Mouse (Mus musculus) neural tube, embryonic 15.5 days (tissue): ENCODE data around the gene Dnttip2. TPM values are rescaled to one million over a fixed set of nuclear protein-coding genes. Genes with fewer than 3 reads are reported as not detected.

Experiments
- ATAC-seq: fragments of 200-750 bp; cut with Nextera tagmentation; 2 replicates; pipeline ENCODE4 v1.8.0; 2017; ENCODE audit warnings: mild to moderate bottlenecking, moderate TSS enrichment, moderate library complexity; ENCODE audit not compliant: low FRiP score
- H3K27ac ChIP-seq: fragments of 300-500 bp; sonication (generic); replicated peaks from 2 replicates; pipeline ENCODE4 v1.5.1; 2015; ENCODE audit warnings: mild to moderate bottlenecking, inconsistent platforms
- H3K27me3 ChIP-seq: fragments of 300-500 bp; sonication (generic); replicated peaks from 2 replicates; pipeline ENCODE4 v1.6.1; 2015; ENCODE audit warnings: inconsistent platforms
- H3K36me3 ChIP-seq: fragments of 300-500 bp; sonication (generic); 2 replicates; pipeline ENCODE4 v1.6.1; 2015; ENCODE audit warnings: inconsistent platforms
- H3K4me1 ChIP-seq: fragments of 300-500 bp; sonication (generic); 2 replicates; pipeline ENCODE4 v1.6.1; 2015; ENCODE audit warnings: inconsistent platforms
- H3K4me2 ChIP-seq: fragments of 300-500 bp; sonication (generic); 2 replicates; pipeline ENCODE4 v1.6.1; 2015; ENCODE audit warnings: inconsistent platforms, mild to moderate bottlenecking, moderate library complexity
- H3K4me3 ChIP-seq: fragments of 300-500 bp; sonication (generic); replicated peaks from 2 replicates; pipeline ENCODE4 v1.5.1; 2015; ENCODE audit warnings: mild to moderate bottlenecking, inconsistent platforms
- H3K9ac ChIP-seq: fragments of 300-500 bp; sonication (generic); replicated peaks from 2 replicates; pipeline ENCODE4 v1.6.1; 2015; ENCODE audit warnings: mild to moderate bottlenecking, inconsistent platforms
- H3K9me3 ChIP-seq: fragments of 300-500 bp; sonication (generic); replicated peaks from 2 replicates; pipeline ENCODE4 v1.6.1; 2016; ENCODE audit warnings: inconsistent platforms
- WGBS: fragments of 180-500 bp; shearing (Covaris S2); methylation state at CpG from one replicate; pipeline ENCODE4 v1.1.7; 2015; ENCODE audit warnings: mixed read lengths; 5-methylcytosine and 5-hydroxymethylcytosine counted together
- polyA plus RNA-seq: library from polyadenylated mRNA; unstranded; fragments of >200 nt; fragmentation: Nextera tagmentation; extraction: Ambion mirVana; gene quantifications from 2 replicates; pipeline ENCODE4 v1.2.1, GENCODE M21; 2015

The Dnttip2 gene
- polyA plus RNA-seq, 1 experiment from 2014 or later = 42.3 TPM

- peak overlapping the region; percentile 68 for H3K4me3 ChIP-seq
- H3K4me2 ChIP-seq = peak overlapping the region; percentile 83
- peak overlapping the region; percentile 87 for H3K9ac ChIP-seq
- no peak for ATAC-seq
- no peaks in the 10 kb centered on the region for H3K27me3 ChIP-seq
- H3K36me3 ChIP-seq = no peaks in the 10 kb centered on the region
- H3K9me3 ChIP-seq = no peaks in the 10 kb centered on the region
- peak overlapping the region; percentile 100 for H3K27ac ChIP-seq
- H3K4me1 ChIP-seq = peaks cover 43% of the 10 kb centered on the region
- WGBS = 43% methylated on average over 12 of the region's 12 CpGs
Measured at GRCm38 (mm10) chr3:122291828-122292227, 17.6 kb downstream of the Dnttip2 start.

DNA sequence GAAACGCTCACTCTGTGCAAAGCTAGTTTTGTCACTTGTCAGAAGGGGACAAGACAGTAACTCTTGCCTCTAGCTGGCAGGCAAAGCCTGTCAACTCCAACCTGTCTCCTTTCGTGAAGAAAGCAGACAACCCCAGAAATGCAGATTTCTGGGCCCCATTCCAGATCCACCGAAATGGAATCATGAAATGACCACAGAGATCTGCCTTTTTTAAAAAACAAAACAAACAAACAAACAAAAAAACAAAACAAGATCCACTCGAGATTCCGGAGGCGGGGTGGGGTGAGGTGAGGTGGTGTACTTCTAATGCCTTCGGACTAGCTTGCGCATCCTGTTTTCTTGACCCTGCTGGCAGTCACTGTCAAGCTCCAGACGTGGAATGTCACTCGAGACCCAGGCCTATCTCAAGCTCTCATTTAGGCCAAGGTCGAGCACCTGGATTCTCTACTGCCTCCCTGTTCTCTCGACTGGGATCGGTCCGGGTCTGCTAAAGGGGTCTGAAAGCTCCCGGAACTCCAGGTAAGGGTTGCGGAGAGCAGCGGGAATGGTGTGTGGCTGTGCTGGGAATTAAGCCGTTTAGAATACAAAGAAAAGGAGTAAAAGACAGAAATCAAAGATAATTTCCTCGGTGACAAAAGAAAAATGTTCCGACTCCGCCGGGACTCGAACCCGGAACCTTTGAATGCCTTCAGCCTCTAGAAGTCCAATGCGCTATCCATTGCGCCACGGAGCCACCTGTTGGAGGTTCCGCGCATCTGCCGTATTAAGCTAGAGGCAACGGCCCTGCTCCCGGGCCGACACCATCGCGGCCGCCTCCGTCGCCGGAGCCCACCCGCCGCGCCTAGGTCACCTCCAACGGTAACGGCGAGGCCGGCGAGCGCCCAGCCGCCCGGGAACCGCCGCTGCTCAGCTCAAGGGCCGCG is 18.4 kb downstream of the Dnttip2 start:
- peak overlapping the region; percentile 83 for H3K4me2 ChIP-seq
- no peaks in the 10 kb centered on the region for H3K36me3 ChIP-seq
- ATAC-seq = peak; percentile 52
- H3K27me3 ChIP-seq = no peaks in the 10 kb centered on the region
- peak overlapping the region; percentile 68 for H3K4me3 ChIP-seq
- H3K4me1 ChIP-seq = peaks cover 49% of the 10 kb centered on the region
- WGBS = 7% methylated on average over 53 of the region's 54 CpGs
- peak overlapping the region; percentile 87 for H3K9ac ChIP-seq
- no peaks in the 10 kb centered on the region for H3K9me3 ChIP-seq
- H3K27ac ChIP-seq = peak overlapping the region; percentile 100

DNA sequence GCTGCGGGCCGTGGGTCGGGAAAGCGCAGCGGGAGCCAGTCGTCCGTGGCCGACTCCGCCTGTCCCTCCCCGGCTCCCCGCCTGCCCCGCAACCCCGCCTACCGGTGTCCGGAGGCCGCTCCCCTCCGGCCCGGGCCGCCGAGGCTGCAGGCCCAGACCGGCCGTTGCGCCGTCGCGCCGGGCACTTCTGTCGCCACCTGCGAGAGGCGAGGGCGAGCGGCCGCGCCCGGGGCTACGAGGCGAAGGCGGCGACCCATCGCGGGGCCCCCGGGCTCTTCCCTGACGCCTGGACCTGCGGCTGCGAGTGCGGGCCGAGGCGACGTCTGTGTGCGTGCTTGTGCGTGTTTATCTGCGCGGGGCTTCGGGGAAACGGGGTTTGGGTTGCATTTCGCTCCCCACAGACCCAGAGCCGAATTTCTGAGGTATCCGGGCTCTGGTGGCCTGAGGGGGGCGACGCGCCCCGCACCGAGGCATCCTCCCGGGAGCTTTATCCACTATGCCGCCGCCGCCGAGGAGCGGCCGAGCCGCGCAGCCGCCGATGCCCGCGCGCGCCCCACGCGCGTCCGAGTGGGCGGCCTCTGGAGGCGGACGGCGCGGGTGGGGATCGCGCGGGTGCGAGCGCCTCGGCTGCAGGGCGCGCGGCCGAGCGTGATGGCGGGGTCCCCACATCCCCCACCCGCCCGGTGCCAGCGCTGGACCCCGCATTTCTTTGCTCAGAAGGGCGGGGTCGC is 19.2 kb downstream of the Dnttip2 start:
- H3K27me3 ChIP-seq = no peaks in the 10 kb centered on the region
- H3K4me1 ChIP-seq = peaks cover 49% of the 10 kb centered on the region
- H3K4me2 ChIP-seq = peak overlapping the region; percentile 83
- H3K9me3 ChIP-seq = no peaks in the 10 kb centered on the region
- H3K36me3 ChIP-seq = no peaks in the 10 kb centered on the region
- peak overlapping the region; percentile 68 for H3K4me3 ChIP-seq
- WGBS = 0% methylated on average over 100 of the region's 105 CpGs
- peak overlapping the region; percentile 87 for H3K9ac ChIP-seq
- peak; percentile 85 for ATAC-seq
- peak overlapping the region; percentile 100 for H3K27ac ChIP-seq

DNA sequence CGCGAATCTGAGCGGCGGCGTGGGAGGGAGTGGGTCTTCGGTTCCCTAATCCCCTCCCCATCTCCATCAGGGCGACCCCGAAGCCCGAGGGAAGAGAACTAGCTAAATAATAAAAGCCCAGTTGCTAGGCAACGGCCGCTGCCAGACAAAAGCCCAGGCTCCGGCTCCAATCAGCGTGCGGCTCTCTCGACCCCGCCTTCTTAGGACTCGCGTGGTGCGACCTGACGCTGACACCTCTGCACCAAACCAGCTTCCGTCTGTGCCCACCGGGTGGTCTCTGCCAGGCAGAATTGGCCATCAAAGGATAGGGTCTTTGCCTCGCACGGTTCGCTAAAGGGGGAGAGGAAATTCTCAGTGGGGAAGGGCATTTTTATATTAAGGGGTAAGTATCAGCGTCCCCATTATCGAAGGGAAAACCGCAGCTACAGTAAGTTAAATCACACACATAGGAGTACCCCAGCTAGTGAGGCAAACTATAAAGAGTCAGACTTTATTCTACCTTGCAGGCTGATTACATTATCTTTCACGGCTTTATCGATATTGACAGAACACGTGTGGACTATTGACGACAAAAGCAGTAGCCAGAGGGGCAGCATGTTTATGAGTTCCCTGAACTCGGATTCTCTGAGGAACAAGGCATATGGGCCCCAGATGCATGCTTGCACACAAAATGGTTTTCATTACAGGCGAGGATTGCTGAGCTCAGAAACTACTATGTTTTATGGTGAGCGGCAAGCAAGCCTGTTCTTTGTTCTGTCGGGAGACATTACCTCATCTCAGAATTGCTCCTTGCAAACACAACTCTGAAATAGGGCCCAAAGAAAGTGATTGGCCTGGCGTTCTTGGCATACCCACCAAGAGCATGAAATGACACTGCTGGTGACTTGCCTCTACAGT is 20.0 kb downstream of the Dnttip2 start, which contains the start of gene Bcar3:
Gene Bcar3, plus strand, starts transcription at position 183 of the 897 bp plus-strand sequence.
- 1% methylated on average over 37 of the region's 37 CpGs for WGBS

DNA sequence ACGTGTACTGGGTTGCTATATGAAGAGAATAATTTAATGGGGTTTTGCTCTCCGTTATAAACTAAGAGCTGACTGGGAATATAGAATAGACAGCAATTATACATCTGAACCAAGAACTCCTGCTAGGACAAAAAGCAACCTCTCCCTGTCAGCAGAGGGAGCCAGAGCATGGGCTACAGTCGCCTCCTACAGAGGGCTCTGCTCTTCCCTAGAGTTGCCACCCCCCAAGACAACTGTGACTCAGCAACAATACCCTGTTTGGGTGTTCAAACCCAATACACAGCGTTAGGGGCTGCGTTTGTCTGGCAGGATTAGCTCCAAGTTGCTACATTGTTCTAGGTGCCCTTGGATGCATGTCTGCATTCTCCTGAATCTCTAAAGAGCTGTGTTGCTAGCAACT is 21.3 kb downstream of the Dnttip2 start:
- no peak overlapping the region for H3K9ac ChIP-seq
- peak overlapping the region; percentile 100 for H3K27ac ChIP-seq
- no peaks in the 10 kb centered on the region for H3K36me3 ChIP-seq
- H3K9me3 ChIP-seq = no peaks in the 10 kb centered on the region
- no peak overlapping the region for H3K4me3 ChIP-seq
- ATAC-seq = no peak
- WGBS = 14% methylated on average over 5 of the region's 5 CpGs
- no peaks in the 10 kb centered on the region for H3K27me3 ChIP-seq
- no peak overlapping the region for H3K4me2 ChIP-seq
- H3K4me1 ChIP-seq = peaks cover 44% of the 10 kb centered on the region

More for the DNA sequence above, 20.0 kb downstream of the Dnttip2 start, which contains the start of gene Bcar3:
- Histone ChIP-seq H3K27me3 (no peaks in the 10 kb centered on the region), H3K9me3 (no peaks in the 10 kb centered on the region), H3K4me2 (peak within 1 kb of the TSS; percentile 83), H3K4me3 (peak within 1 kb of the TSS; percentile 68), H3K9ac (peak within 1 kb of the TSS; percentile 87), H3K4me1 (peaks cover 49% of the 10 kb centered on the region), H3K36me3 (no peaks in the 10 kb centered on the region), H3K27ac (peak within 1 kb of the TSS; percentile 100)
- ATAC-seq = peak; percentile 90

- H3K9ac ChIP-seq = no peak overlapping the region
- no peak for ATAC-seq
- peak overlapping the region; percentile 29 for H3K27ac ChIP-seq
- H3K27me3 ChIP-seq = no peaks in the 10 kb centered on the region
- H3K4me2 ChIP-seq = no peak overlapping the region
- no peak overlapping the region for H3K4me3 ChIP-seq
- peaks cover 40% of the 10 kb centered on the region for H3K4me1 ChIP-seq
- no peaks in the 10 kb centered on the region for H3K36me3 ChIP-seq
- H3K9me3 ChIP-seq = no peaks in the 10 kb centered on the region
- WGBS = 48% methylated on average over 5 of the region's 5 CpGs
Measured at GRCm38 (mm10) chr3:122296979-122297378, 22.8 kb downstream of the Dnttip2 start.

- H3K4me3 ChIP-seq = no peak overlapping the region
- ATAC-seq = peak; percentile 36; the same call in 1 of the 2 replicates
- H3K36me3 ChIP-seq = no peaks in the 10 kb centered on the region
- H3K4me2 ChIP-seq = no peak overlapping the region
- peaks cover 18% of the 10 kb centered on the region for H3K4me1 ChIP-seq
- peak overlapping the region; percentile 38; the same call in 1 of the 2 replicates for H3K27ac ChIP-seq
- H3K9ac ChIP-seq = no peak overlapping the region
- WGBS = 61% methylated on average over 9 of the region's 9 CpGs
- H3K27me3 ChIP-seq = no peaks in the 10 kb centered on the region
- no peaks in the 10 kb centered on the region for H3K9me3 ChIP-seq
Measured at GRCm38 (mm10) chr3:122300983-122301919, 27.1 kb downstream of the Dnttip2 start.

- Histone ChIP-seq H3K4me3 (no peak overlapping the region), H3K9me3 (no peaks in the 10 kb centered on the region), H3K4me2 (no peak overlapping the region), H3K9ac (no peak overlapping the region), H3K4me1 (peaks cover 12% of the 10 kb centered on the region), H3K27me3 (no peaks in the 10 kb centered on the region), H3K36me3 (no peaks in the 10 kb centered on the region), H3K27ac (no peak overlapping the region)
- 88% methylated on average over 4 of the region's 4 CpGs for WGBS
- ATAC-seq = no peak
Measured at GRCm38 (mm10) chr3:122304560-122304959, 30.4 kb downstream of the Dnttip2 start.

- H3K27me3 ChIP-seq = no peaks in the 10 kb centered on the region
- H3K4me3 ChIP-seq = no peak overlapping the region
- no peaks in the 10 kb centered on the region for H3K36me3 ChIP-seq
- 76% methylated on average over 4 of the region's 4 CpGs for WGBS
- H3K4me1 ChIP-seq = no peaks in the 10 kb centered on the region
- H3K9me3 ChIP-seq = no peaks in the 10 kb centered on the region
- no peak overlapping the region for H3K27ac ChIP-seq
- H3K9ac ChIP-seq = no peak overlapping the region
- H3K4me2 ChIP-seq = no peak overlapping the region
- no peak for ATAC-seq
Measured at GRCm38 (mm10) chr3:122307894-122308671, 33.9 kb downstream of the Dnttip2 start.

DNA sequence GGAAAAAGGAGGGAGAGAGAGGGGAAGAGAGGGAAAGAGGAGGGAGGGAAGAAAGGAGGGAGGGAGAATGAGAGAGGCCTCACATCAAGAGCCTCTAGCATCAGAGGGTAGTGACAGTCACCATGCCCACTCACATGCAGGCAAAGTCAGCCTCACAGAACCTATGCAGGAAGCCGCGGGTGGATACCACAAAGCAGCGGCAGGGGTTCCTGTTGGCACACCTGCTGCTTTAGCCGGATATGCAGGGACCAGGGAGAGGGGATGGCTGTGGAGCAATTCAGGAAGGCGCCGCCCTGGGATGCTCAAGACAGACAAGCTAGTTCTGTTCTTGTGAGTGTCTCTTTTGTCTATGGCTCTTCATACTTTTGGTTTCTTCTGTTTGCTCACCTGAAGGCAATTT is 34.8 kb downstream of the Dnttip2 start:
- H3K9me3 ChIP-seq = no peaks in the 10 kb centered on the region
- H3K27ac ChIP-seq = no peak overlapping the region
- H3K4me1 ChIP-seq = no peaks in the 10 kb centered on the region
- no peak for ATAC-seq
- H3K4me2 ChIP-seq = no peak overlapping the region
- no peaks in the 10 kb centered on the region for H3K36me3 ChIP-seq
- H3K27me3 ChIP-seq = no peaks in the 10 kb centered on the region
- WGBS = 38% methylated on average over 6 of the region's 6 CpGs
- no peak overlapping the region for H3K9ac ChIP-seq
- H3K4me3 ChIP-seq = no peak overlapping the region
